In the genomic region with DNA sequence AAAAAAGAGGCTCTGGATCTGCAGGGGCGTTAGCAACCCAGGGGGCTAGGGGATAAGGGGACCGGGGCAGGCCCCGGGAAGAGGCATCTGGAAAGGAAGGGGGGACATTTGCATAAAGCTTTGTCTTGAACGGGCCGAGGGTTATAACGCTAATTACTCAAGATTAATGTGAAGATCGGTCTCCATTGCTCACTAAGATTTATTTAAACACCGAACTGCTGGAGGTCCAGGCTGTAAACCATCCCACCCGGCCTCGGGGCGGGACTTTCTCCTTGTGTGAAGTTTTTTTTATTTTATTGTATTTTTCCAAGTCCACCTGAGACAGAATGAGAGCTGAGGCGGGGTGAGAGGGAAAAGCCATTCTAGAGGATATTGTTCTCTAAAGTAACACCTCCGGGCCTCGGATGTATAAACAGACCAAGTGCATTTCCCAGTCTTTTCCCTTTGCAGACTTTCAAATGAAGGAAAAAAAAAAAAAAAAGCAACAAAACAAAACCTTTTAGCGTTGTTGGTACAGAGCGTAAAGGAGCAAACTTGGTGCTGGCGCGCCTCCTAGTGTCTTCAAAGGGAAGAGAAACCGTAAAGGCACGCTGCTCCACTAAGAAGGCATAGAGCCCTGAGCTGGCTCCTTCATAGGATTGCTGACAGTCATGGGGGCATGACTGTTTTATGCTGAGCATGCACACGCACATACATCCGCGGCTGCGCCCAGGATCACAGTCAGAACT, we compare ENCODE assay signal across 8 mouse cellular contexts.
DNase-seq lines count a peak whose midpoint lies in the region; ATAC-seq and TF ChIP-seq lines count a peak whose summit lies in the region.

No protein-coding gene starts in this region.

- H3K27me3 ChIP-seq in forebrain, embryonic 12.5 days, result peaks cover 48% of the 10 kb centered on the region
- peaks cover 73% of the 10 kb centered on the region for H3K27me3 ChIP-seq in hindbrain, embryonic 10.5 days (ENCODE audit: insufficient read depth, poor library complexity, severe bottlenecking)
- H3K27me3 ChIP-seq in lung, embryonic 15.5 days, result peaks cover 64% of the 10 kb centered on the region

- H3K9me3 ChIP-seq in ES-E14 (ENCODE audit: control insufficient read depth, insufficient read depth, low read depth, low read length), result no peaks in the 10 kb centered on the region
- H3K9me3 ChIP-seq in forebrain, embryonic 12.5 days, result no peaks in the 10 kb centered on the region
- H3K9me3 ChIP-seq in hindbrain, embryonic 10.5 days, result no peaks in the 10 kb centered on the region
- no peaks in the 10 kb centered on the region for H3K9me3 ChIP-seq in lung, embryonic 15.5 days

- in situ Hi-C loops in ES-E14 (cut with MboI; ENCODE audit: low sequenced_read_pairs in 2 of 2, unreplicated experiment in 2 of 2), result loop anchor here (25.0 kb wide), 4 partner anchors 400 to 1475 kb away; partner anchors contain the start of gene Isl1 (in 1 of the 2)

- H3K4me1 ChIP-seq in ES-E14 (ENCODE audit: control insufficient read depth in 2 of 2, insufficient read depth in 2 of 2, low read length in 2 of 2, poor library complexity in 1 of 2), result peaks cover 0 to 2% of the 10 kb centered on the region in 2 experiments; a peak in 1 of 4 replicates
- H3K4me1 ChIP-seq in bone marrow macrophage, adult 2 months (ENCODE audit: control insufficient read depth, insufficient read depth, low read length), result peaks cover 2% of the 10 kb centered on the region; the same call in 1 of the 2 replicates
- H3K4me1 ChIP-seq in forebrain, embryonic 12.5 days, result peaks cover 43% of the 10 kb centered on the region
- H3K4me1 ChIP-seq in hindbrain, embryonic 10.5 days (replicated peaks), result peaks cover 39% of the 10 kb centered on the region
- H3K4me1 ChIP-seq in lung, embryonic 15.5 days, result peaks cover 14% of the 10 kb centered on the region

- under 1% methylated on average over 24 of the region's 24 CpGs for WGBS in forebrain, embryonic 12.5 days
- WGBS in hindbrain, embryonic 10.5 days, result under 1% methylated on average over 24 of the region's 24 CpGs
- WGBS in lung, embryonic 15.5 days, result under 1% methylated on average over 24 of the region's 24 CpGs

- no peak overlapping the region for H3K9ac ChIP-seq in ES-E14 (ENCODE audit: insufficient read depth, low read depth, low read length, poor library complexity, severe bottlenecking)
- peak overlapping the region; percentile 36 for H3K9ac ChIP-seq in forebrain, embryonic 12.5 days
- H3K9ac ChIP-seq in lung, embryonic 15.5 days, result no peak overlapping the region

- TF ChIP-seq CTCF in bone marrow macrophage, adult 2 months (IDR thresholded peaks at IDR 0.05; ENCODE audit: low read depth, low read length), result peak; percentile 36

- no peak overlapping the region for H3K27ac ChIP-seq in ES-E14 (ENCODE audit: insufficient read depth, low read depth, low read length, poor library complexity, severe bottlenecking)
- H3K27ac ChIP-seq in bone marrow macrophage, adult 2 months (ENCODE audit: insufficient read depth, low read depth, low read length), result no peak overlapping the region
- H3K27ac ChIP-seq in forebrain, embryonic 12.5 days, result peak overlapping the region; percentile 61
- peak overlapping the region; percentile 54 for H3K27ac ChIP-seq in hindbrain, embryonic 10.5 days
- no peak overlapping the region for H3K27ac ChIP-seq in lung, embryonic 15.5 days

- no peak for TF ChIP-seq POLR2A in bone marrow macrophage, adult 2 months (IDR thresholded peaks at IDR 0.05; ENCODE audit: borderline replicate concordance, low read depth, low read length)

- peak; percentile 82 for ATAC-seq in forebrain, embryonic 12.5 days (ENCODE audit: low FRiP score)
- peak; percentile 82; the same call in 1 of the 2 replicates for ATAC-seq in lung, embryonic 15.5 days (ENCODE audit: borderline replicate concordance, extremely low read depth, low FRiP score, low TSS enrichment)
- ATAC-seq in erythroblast, adult 5-6 weeks (replicated peaks; ENCODE audit: low FRiP score, poor library complexity, severe bottlenecking), result no peak

- peak overlapping the region; percentile 14 to 16; a peak in 2 of 4 replicates for H3K4me3 ChIP-seq in ES-E14 (ENCODE audit: insufficient read depth in 1 of 2, low read depth in 1 of 2, low read length in 2 of 2, poor library complexity in 1 of 2, severe bottlenecking in 1 of 2)
- peak overlapping the region; percentile 40 for H3K4me3 ChIP-seq in bone marrow macrophage, adult 2 months (ENCODE audit: insufficient read depth, low read length)
- peak overlapping the region; percentile 34 for H3K4me3 ChIP-seq in forebrain, embryonic 12.5 days (replicated peaks)
- H3K4me3 ChIP-seq in hindbrain, embryonic 10.5 days, result peak overlapping the region; percentile 48
- H3K4me3 ChIP-seq in lung, embryonic 15.5 days, result peak overlapping the region; percentile 36

- H3K36me3 ChIP-seq in ES-E14 (ENCODE audit: control insufficient read depth, insufficient read depth, low read length, poor library complexity, severe bottlenecking), result no peaks in the 10 kb centered on the region
- H3K36me3 ChIP-seq in forebrain, embryonic 12.5 days (replicated peaks), result no peaks in the 10 kb centered on the region
- H3K36me3 ChIP-seq in hindbrain, embryonic 10.5 days, result no peaks in the 10 kb centered on the region
- H3K36me3 ChIP-seq in lung, embryonic 15.5 days, result no peaks in the 10 kb centered on the region

- peak overlapping the region; percentile 63 for H3K4me2 ChIP-seq in forebrain, embryonic 12.5 days
- H3K4me2 ChIP-seq in lung, embryonic 15.5 days, result peak overlapping the region; percentile 67

- peak; percentile 65 for DNase-seq in ES-E14 (ENCODE audit: low read depth, low spot score)
- DNase-seq in hindbrain, embryonic 10.5 days (ENCODE audit: low spot score), result peak; percentile 78
- peak; percentile 22 for DNase-seq in layer of hippocampus, adult 9-10 months (ENCODE audit: low spot score)
- peak; percentile 96 for DNase-seq in retina, embryonic 14.5 days (ENCODE audit: low spot score)

TF ChIP-seq in ES-E14, 5 proteins besides CTCF, POLR2A, EP300 and RAD21:
- TF ChIP-seq MAFK (IDR thresholded peaks at IDR 0.05; ENCODE audit: insufficient read depth, low read depth, low read length), result no peak
- peak; percentile 44; the same call in 1 of the 2 replicates for TF ChIP-seq ZC3H11A (IDR thresholded peaks at IDR 0.05; ENCODE audit: borderline replicate concordance, low read depth, low read length)
- TF ChIP-seq ZNF384 (IDR thresholded peaks at IDR 0.05; ENCODE audit: low read depth, low read length), result peak; percentile 91

Comparison
In these comparisons a context has a peak if more than half of its experiments do, and no peak if none do; other contexts are left out.
1. DNase-seq: peak in every context shown above with its lines; median percentile 96 in retina, embryonic 14.5 days; 78 in hindbrain, embryonic 10.5 days; 65 in ES-E14; 22 in layer of hippocampus, adult 9-10 months.
2. H3K27ac ChIP-seq: peak in forebrain, embryonic 12.5 days (single experiment) and hindbrain, embryonic 10.5 days (single experiment); none in ES-E14 (single experiment), bone marrow macrophage, adult 2 months (single experiment) and lung, embryonic 15.5 days (single experiment).
3. Peak in every context shown above with its lines, with median percentiles within 50 percentile points of each other: H3K4me3 ChIP-seq.